Mouse (Mus musculus): ENCODE measurements at regions not wholly inside any gene's neighbourhood (a gene's known extent, or its start where the extent isn't known, plus 50 kb on each side); places are given as distances from the start of the nearest gene placed in this dataset.

- DNase-seq (ENCODE audit: low read depth, low spot score), result no peak
These were observed 225.2 kb upstream of the Foxq1 start for GRCm38 (mm10) chr13:31330731-31331130.

DNA sequence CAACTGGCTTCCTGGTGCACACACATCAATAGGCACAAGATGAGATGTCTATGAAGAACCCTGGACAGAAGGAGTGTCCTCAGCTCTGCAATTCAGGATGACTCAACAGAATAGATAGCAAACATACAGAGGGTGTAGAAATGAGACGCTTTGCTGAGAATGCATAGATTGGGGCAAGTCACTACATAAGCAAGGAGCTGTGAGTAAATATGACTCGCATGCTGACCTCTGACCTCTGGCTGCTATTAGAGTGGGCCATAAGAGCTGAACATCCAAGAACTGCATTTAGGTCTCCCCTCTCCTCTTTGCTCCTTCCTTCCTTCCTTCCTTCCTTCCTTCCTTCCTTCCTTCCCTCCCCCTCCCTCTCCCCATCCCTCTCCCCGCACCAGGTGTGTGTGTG is 221.0 kb upstream of the Foxq1 start:
- no peak for DNase-seq (ENCODE audit: low read depth, low spot score)

DNA sequence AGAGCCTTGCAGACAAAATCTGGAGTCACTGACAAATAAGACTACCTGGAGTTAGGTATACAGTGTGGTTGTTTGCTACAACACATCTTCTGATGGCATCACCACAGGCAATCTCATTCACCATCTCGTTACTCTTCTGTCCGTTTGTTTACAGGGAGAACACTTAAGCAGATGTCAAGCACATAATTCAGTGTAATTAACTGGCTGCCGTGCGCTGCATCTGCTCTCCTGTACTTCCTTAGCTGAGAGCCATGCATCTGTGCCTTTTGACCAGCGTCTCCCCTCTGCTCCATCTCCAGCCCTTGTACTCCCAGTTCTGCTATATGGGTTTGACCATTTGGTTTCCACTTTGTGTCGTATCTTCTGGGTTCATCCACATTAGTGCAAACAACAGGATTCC is 218.3 kb upstream of the Foxq1 start:
- DNase-seq (ENCODE audit: low read depth, low spot score), result no peak

- DNase-seq (ENCODE audit: low read depth, low spot score), result no peak
These were observed 216.5 kb upstream of the Foxq1 start for GRCm38 (mm10) chr13:31339386-31339785.

- DNase-seq (ENCODE audit: low read depth, low spot score), result no peak
These were observed 216.0 kb upstream of the Foxq1 start for GRCm38 (mm10) chr13:31339901-31340300.

DNA sequence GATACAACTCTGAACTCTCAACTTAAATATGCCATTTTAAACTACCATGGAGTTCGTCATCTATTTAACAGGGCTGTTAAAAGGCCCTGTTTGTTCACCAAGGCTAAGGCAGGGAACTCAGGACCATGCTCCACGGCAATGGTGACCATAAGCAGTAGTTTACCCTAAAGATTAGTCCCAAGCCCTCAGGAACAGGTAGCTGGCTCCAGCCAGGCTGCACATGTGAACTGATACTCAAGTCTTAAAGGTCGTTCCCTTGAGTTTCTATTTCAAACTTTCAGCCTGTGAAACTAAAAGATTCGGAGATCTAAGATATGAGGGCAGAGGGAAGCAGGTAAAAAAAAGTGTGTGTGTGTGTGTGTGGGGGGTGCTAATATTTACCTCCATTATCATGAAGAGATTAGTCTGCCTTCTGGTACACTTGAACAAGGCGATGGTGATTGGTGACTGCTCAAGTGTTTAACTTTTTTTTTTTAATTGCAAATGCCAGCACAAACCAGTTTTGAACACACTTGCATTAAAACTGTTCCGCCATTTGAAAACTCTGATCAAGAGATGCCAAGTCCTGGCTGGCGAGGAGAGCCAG is 215.5 kb upstream of the Foxq1 start:
- no peak for DNase-seq (ENCODE audit: low read depth, low spot score)

DNA sequence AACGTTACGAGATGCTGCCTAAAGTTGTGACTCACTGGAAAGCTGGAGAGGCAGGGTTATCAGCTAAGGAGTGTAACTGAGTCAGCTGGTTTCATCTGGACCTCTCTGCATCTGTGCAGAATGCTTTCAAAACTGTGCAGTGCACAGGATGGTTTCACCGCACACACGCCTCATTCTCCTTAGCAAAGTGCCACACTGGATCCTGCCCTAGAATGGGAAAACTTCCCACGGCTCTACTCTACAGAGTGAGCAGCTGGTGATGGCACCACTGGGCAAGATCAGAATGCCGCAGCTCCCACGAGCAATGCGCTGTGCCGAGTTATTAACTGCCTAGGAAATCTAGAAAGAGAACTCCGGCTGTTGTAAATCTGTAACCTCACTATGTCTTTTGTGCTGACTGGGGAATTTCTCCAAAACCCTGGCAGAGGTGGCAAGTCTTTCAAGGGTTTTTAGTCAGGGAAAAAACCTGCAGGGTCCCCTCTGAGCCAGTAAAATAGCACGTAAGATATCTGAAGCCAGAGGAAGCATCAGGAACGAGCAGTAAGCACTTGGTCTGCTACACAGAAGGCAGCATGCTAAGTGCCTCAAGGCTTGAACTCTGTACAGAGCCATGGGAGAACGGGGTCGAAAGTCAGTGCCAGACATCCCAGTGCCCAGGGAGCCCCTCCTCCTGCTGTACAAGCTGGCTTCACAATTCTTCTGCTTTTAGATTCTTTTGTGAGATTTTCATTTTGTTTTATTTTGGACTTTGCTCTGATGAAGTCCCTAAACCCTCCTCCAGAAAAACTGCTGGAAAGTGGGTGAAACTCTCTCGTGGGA is 214.4 kb upstream of the Foxq1 start:
- no peak for DNase-seq (ENCODE audit: low read depth, low spot score)

DNA sequence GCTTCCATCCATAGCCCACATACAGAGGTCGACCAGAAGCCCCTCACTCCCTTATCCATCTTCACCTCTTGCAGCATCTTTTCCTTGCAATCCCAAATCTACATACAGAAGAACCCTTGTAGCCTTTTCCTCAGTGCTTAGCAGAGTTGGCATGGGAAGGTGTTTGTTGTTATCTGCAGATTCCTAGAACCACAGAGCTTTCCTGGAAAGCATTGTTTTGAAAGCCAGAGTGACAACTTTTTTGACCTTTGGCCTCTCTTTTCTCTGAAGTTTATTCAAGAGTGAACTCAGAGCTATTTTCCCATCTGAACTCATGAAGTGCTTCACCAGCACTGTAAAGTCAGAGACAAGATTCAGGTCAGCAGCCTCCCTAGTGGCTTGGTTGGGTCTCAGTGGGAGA is 209.7 kb upstream of the Foxq1 start:
- DNase-seq (ENCODE audit: low read depth, low spot score), result no peak

DNA sequence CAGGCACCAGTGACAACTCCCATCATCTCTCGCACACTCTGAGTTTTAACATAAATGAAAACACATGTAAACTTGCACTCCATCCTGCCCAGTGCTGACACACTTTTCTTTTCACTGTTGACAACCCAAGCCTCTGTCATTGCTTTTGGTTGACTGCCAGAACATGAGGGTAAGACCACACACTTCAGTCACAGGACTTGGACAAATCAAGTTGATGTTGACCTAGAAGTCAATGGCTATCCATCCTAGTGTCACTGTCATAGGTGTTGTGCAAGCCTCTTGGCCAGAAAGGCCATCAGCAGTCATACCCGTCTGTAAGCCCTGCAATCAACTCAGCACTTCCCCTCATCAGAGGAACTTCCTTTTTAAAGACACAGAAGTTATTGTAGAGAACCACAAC is 208.9 kb upstream of the Foxq1 start:
- DNase-seq (ENCODE audit: low read depth, low spot score), result no peak

DNA sequence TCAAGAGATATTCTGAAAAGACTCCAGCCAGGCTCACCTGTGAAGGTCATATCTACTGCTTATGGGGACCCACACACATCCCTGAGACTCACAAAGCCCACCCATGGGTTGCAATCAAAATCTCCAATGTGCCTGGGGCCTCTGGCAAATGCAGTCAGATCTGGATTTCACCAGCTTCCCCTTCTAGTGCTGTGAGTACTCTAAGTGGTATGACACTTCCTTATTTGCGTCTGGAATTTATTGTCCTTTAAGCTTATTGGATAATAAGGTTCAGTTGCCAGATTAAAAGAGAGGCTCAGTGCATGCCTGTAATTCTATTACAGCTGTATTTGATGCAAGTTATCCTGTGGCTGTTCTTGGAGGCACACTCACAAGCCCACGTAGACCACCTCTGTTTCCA is 206.3 kb upstream of the Foxq1 start:
- no peak for DNase-seq (ENCODE audit: low read depth, low spot score)

DNA sequence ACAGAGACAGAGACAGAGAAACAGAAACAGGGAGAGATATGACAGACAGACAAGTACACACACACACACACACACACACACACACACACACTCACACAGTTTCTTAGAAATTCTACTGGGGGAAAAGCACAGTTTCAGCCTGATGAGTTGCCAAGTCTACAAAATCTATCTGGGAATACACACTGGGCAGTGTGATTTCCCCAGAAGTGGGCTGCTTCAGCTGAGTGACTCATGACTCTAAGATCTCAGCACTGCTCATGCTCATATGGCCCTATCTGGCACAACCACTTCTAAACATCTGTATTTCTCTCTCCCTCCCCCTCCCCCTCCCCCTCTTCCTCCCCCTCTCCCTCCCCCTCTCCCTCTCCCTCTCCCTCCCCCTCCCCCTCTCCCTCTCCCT is 204.5 kb upstream of the Foxq1 start:
- DNase-seq (ENCODE audit: low read depth, low spot score), result no peak

DNA sequence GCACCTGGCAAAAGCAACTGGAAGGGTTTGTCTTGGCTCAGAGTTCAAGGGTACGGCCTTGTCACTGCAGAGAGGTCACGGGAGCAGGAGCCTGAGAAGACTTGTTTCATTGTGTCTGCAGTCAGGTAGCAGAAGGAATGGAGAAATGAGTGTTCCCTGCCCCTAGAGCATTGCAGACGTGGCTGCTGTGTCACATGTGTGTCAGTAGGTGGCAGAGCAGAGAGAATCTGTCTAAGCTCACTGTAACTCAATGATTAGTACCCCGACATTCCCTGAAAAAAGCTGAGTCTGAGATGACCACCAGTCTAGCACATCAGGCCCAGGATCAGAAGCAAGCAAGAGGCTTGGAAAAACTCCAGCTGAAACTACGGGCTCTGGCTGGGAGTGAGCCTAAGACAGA is 203.1 kb upstream of the Foxq1 start:
- no peak for DNase-seq (ENCODE audit: low read depth, low spot score)

- DNase-seq (ENCODE audit: low read depth, low spot score), result no peak
These were observed 196.6 kb upstream of the Foxq1 start for GRCm38 (mm10) chr13:31359353-31359752.

- DNase-seq (ENCODE audit: low read depth, low spot score), result no peak
These were observed 193.5 kb upstream of the Foxq1 start for GRCm38 (mm10) chr13:31362386-31362785.

GRCm38 (mm10) chr13:31364369-31364768 is 191.6 kb upstream of the Foxq1 start:
- no peak for DNase-seq (ENCODE audit: low read depth, low spot score)

DNA sequence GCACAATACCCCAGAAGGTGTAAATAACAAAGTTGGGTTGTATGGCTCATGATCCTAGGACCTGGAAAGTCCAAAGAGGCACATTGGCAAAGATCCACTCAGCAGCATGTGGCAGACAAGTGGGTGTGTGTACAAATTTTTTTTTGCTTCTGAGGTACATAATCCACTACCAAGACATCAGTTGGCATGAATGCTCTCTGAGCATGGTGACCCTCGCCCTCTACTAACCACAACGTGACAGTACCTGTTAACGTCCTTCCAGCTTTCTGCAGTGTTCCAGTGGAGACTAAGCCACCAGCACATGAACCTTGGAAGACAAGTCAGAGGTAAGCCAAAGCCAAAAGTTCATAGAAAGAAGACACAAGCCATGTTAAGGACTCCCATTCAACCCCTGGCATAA is 188.7 kb upstream of the Foxq1 start:
- no peak for DNase-seq (ENCODE audit: low read depth, low spot score)

DNA sequence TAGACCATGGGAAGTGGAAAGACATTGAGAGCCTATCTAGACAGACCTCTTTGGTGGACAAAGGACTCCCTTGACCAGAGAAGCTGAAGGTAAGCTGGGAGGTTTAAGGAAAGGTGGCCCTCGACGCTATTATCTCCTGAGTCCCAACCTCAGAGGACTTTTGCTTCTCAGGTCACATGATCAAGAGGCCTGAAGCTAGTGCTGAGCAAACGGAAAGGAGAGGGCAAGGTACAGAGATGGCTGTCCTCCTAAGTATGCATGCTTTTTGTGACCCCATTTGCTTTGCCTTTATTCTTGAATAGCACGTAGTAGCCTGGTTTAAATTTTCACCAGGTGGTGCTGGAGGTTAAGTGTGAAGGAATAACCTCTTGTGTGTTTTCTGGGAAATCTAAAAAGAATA is 186.8 kb upstream of the Foxq1 start:
- no peak for DNase-seq (ENCODE audit: low read depth, low spot score)

GRCm38 (mm10) chr13:31370873-31371272 is 185.1 kb upstream of the Foxq1 start:
- no peak for DNase-seq (ENCODE audit: low read depth, low spot score)

DNA sequence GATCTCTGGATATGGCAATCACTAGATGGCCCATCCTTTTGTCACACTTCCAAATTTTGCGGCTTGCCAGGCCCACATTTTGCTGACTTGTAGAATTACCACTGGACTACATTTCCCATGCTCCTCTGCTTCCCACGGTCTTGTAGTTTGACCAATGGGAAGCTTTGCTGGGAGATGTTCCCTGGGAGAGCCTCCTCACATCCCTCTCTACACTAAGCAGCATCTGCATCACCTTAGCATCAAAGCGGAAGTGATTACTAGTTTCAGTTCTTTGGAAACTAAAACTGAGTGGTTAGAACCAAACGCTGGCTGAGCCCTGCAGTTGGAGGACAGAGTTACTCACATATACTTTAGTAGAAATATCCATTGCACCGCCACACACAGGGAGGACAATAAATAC is 181.9 kb upstream of the Foxq1 start:
- DNase-seq (ENCODE audit: low read depth, low spot score), result no peak

GRCm38 (mm10) chr13:31393421-31394215 is 162.3 kb upstream of the Foxq1 start:
- DNase-seq (ENCODE audit: low read depth, low spot score), result no peak

- DNase-seq (ENCODE audit: low read depth, low spot score), result no peak
These were observed 159.6 kb upstream of the Foxq1 start for GRCm38 (mm10) chr13:31396216-31396910.

- DNase-seq (ENCODE audit: low read depth, low spot score), result no peak
These were observed 158.7 kb upstream of the Foxq1 start for GRCm38 (mm10) chr13:31397246-31397645.

Measured in brain, embryonic 18.5 days (tissue).